Mouse (Mus musculus) myocyte (in vitro differentiated cells): ENCODE measurements at regions not wholly inside any gene's neighbourhood (a gene's known extent, or its start where the extent isn't known, plus 50 kb on each side); places are given as distances from the start of the nearest gene placed in this dataset.

Experiments used
- MYOD1 ChIP-seq, 3 experiments: IDR thresholded peaks; one replicate each; pipeline ENCODE4 v1.6.1; 2011; ENCODE audit warnings: control low read depth in 2 of 3, low read depth in 2 of 3, mild to moderate bottlenecking in 2 of 3, moderate library complexity in 1 of 3; ENCODE audit not compliant: insufficient read length in 2 of 3, control insufficient read depth in 1 of 3
- POLR2A ChIP-seq: IDR thresholded peaks from one replicate; pipeline ENCODE4 v1.6.1; 2011; ENCODE audit warnings: low read depth, mild to moderate bottlenecking, control low read depth, moderate library complexity; ENCODE audit not compliant: insufficient read length
- REST ChIP-seq: IDR thresholded peaks from one replicate; pipeline ENCODE4 v1.6.1; 2011; ENCODE audit warnings: mild to moderate bottlenecking, control low read depth, moderate library complexity; ENCODE audit not compliant: insufficient read depth, insufficient read length
- TCF12 ChIP-seq: IDR thresholded peaks from one replicate; pipeline ENCODE4 v1.6.1; 2011; ENCODE audit warnings: mild to moderate bottlenecking, control low read depth; ENCODE audit not compliant: poor library complexity, insufficient read depth, severe bottlenecking
- USF1 ChIP-seq: IDR thresholded peaks from one replicate; pipeline ENCODE4 v1.6.1; 2011; ENCODE audit warnings: low read depth, mild to moderate bottlenecking, control low read depth, moderate library complexity

- TF ChIP-seq REST (no peak), POLR2A (no peak), TCF12 (no peak), USF1 (no peak), MYOD1 (IDR thresholded peaks at IDR 0.05; ENCODE audit: control insufficient read depth in 1 of 3, insufficient read length in 2 of 3, low read depth in 2 of 3) (no peak)
Observed at GRCm38 (mm10) chr9:61056731-61057270, 262.5 kb downstream of the Uaca start.
